Mouse (Mus musculus) T-helper 1 cell (primary cell): ENCODE results near the gene Tubgcp3.
"Not testable (repeated sequence)": the region's sequence is repeated elsewhere in the genome, so short reads cannot be mapped to it uniquely, and the experiment has no call there.

ENCODE experiments used
- in situ Hi-C: fragments of 300-600 bp; cut with MboI, MseI; formaldehyde crosslinking; loops from one replicate; pipeline ENCODE4 v1.15.1; 2025; ENCODE audit warnings: high pct_unique_total_duplicates

Gene Tubgcp3

DNA sequence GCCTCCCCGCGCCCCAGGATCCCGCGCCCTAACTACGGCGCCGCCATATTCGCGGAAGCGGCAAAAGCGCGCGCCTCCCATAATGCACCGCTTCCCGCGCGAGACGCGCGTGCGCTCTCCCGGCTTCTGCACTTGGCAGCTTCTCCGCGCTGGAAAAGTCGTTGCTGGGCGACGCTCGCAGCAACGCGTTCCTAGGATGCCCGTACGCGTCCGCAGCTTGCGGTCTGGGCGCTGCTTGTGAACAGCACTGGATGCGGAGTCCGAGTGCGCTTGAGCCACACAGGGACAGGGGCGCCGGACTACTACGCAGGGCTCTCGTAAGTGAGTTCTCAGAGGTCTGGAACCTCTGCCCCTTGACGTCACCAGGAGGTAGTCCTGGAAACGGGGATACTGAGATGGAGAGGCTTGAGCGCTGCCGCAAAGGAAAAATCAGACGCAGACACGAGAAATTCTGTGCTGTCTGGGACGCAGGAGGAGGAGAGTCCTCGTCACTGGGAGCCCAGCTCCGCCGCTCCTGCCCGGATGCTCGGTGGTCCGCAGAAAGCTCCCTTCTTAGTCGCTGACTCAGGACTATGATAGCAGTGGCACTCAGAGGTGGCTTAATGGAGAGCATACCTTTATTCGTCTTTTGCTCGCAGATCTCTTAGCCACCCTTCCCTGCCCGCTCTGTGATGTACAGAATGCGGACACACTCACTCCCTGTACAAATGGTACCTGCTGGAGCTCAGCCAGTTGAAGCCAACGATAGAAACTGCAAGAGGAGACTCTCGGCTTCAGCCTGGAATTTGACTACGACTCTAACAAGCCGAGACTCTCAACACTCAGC, at the start of gene Tubgcp3:
Tubgcp3 (minus strand) TSS at position 193 of the 826 bp plus-strand sequence.
- in situ Hi-C loops = loop anchor here (5.0 kb wide), 1 partner anchor 65 kb away; no protein-coding TSS in a partner anchor

GRCm38 (mm10) chr8:12719091-12719490, 47.0 kb upstream of the Tubgcp3 start:
- in situ Hi-C loops = no loop called here

- in situ Hi-C loops = no loop called here
These were observed 44.0 kb upstream of the Tubgcp3 start for GRCm38 (mm10) chr8:12715861-12716585.

- in situ Hi-C loops = no loop called here
These were observed 39.6 kb upstream of the Tubgcp3 start for GRCm38 (mm10) chr8:12711623-12712022.

GRCm38 (mm10) chr8:12703597-12703996, 31.5 kb upstream of the Tubgcp3 start:
- in situ Hi-C loops = no loop called here

DNA sequence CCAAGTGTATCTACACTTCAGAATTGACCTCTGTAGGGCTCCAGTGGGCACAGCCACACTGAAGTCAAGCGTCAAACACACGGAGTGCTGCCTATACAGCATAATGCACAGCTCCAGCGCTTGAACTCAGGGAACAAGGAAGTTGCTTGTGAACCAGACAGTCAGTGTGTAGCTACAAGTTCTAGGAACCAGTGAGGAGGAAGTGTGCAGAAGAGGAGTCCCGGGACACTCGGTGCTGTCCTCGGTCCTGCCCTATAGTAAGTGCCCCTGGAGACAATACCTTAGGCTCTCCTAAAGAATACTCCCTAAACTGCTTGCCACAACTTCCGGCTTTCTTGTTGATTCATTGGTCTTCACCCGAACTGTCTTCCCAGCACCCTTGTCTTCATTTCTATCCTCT, 30.2 kb upstream of the Tubgcp3 start:
- in situ Hi-C loops = no loop called here

GRCm38 (mm10) chr8:12698660-12699277, 26.7 kb upstream of the Tubgcp3 start:
- in situ Hi-C loops = no loop called here

GRCm38 (mm10) chr8:12688851-12689250, 16.8 kb upstream of the Tubgcp3 start:
- in situ Hi-C loops = no loop called here

GRCm38 (mm10) chr8:12677529-12677928, 5.5 kb upstream of the Tubgcp3 start:
- in situ Hi-C loops = loop anchor here (5.0 kb wide), 1 partner anchor 720 kb away; no protein-coding TSS in a partner anchor

- in situ Hi-C loops = loop anchor here (5.0 kb wide), 1 partner anchor 64 kb away; no protein-coding TSS in a partner anchor
These were observed 484 bp downstream of the Tubgcp3 start for GRCm38 (mm10) chr8:12671473-12672055.

DNA sequence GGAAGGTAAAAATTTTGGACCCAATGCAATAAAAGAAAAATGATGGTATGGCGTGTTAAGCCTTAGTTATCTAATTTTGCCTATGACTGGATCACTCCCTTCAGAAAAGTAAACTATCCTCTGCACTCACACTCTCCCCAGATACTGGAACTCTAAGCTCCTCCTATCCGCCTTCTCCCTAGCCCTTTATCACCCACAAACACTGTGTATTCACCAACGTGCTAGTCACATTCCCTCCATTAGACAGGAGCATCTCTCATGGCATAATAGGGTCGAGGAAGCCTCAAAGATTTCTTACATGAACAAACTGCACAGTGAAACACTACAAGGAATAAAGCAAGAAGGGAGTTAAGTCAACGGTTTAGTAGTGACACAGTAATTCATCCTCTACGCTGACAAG, 1.1 kb downstream of the Tubgcp3 start:
- in situ Hi-C loops = loop anchor here (5.0 kb wide), 1 partner anchor 64 kb away; no protein-coding TSS in a partner anchor

DNA sequence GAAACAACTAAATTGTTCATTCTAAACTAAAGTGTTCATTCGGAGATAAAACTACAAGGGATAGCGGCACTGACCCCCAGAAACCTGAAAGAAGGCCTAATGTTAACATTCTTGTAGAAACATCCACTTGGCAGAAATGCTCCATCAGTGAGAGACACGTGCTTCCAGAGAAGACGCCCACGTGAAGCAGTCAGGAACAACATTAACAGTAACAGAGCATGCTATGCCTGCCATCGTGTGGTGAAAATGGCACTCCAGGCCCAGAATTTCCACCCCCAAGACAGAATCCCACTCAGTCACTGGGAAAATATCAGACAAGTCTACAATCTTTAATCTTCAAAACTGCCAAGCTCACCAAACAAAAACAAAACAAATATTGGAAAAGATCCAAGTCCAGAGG, 3.2 kb downstream of the Tubgcp3 start:
- in situ Hi-C loops = no loop called here

DNA sequence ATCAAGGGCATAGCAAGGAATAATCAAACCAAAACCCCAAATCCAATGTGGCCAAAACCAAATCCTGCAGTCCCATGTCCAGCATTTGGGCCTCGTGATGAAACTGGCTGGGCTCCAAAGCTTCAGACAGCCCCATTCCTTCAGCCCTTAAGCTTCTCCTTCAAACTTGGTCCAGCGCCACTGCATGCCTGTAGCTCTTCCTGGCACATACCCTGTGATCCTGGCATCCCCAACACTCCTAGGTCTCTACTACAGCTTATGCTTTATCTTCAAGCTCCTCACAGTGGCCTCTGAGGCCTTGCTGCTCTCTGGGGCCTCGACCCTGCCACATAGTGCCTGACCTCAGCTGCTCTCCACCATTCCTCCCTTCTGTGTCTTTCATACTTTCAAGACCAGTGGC, 5.5 kb downstream of the Tubgcp3 start:
- in situ Hi-C loops = not testable (repeated sequence)

DNA sequence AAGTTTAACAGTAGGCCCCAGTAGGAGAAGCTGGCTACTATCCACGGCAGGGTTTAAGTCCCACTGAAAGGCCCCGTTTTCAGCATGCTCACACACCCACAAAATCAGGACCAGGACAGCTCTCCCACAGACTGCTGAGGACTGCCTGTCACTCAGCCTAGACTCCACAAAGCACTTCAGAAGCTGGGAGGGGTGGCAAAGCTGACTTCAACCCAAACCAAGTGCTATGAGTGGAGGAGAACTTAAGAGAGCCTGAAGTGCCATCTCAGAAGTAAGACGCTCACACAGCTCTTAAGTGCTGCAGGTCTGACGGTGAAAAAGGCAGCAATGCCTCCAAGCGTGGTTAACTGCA, 9.0 kb downstream of the Tubgcp3 start:
- in situ Hi-C loops = no loop called here

DNA sequence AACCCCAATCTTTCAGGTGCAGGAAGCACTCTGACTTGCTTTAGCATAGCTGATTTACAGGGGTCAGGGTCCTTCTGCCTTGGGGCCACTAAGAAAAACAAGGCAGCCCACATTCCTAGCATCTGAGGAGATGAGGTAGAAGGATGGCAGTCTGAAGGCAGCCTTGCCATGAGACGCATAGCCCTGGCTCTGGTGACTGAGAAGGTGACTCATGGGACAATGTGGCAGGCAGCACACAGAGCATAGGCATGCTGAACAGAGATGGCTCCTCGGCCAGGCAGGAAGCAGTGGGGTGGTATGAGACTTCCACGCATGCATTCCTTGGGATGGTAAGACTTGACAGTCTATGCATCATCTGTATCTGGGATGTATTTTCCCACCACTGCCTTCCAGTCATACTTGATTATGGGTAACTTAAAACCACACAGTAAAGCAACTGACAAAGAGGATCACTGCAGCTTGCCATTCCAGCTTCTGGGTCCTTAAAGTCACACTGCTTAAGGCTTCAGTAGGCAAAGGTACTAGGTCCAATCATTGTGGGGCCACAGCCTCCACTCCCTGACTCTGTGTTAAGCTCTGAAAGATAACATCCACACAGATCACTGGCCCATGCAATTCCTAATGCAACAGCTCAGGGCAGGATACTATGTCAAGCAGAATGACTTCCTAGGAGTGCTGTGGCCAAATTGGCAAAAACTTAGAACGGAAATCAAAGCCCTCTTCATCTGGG, 9.5 kb downstream of the Tubgcp3 start:
- in situ Hi-C loops = no loop called here

DNA sequence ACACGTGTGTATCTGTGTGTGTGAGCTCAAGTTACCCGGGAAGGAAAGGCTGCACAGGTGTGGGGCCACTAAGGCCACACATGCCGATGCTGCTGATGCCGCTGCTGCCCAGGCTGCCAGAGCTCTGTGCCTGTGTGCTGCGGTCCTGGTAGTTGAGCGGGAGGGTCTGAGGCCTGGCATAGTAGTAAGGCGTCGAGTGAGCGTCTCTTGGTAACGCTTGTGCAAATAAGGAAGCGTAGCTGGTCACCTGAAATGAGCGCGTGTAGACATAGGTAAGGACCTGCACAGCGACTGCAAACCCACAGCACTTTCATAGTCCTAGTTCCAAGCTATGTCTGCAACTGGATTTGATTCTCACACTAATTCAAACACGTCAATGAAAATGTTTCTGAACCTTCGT, 14.6 kb downstream of the Tubgcp3 start:
- in situ Hi-C loops = no loop called here

DNA sequence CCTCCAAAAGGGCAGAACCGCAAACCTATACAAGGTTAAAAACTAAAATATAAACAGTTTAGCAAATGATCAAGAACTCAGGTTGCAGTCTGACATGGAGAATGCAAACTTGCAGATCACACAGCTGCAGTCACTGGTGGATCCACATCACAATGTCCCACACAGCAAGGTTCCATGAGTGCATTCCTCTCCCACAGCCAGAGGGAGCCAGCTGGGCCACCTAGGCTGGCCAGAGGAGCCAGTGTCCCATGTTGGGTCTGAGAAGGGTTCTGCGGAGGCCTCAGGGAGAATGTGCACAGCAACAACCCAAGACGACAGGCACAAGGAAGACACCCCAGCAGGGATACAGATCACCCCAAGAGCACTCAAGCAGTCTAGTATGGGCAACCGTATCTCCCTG, 20.8 kb downstream of the Tubgcp3 start:
- in situ Hi-C loops = no loop called here

GRCm38 (mm10) chr8:12650495-12650894, 21.6 kb downstream of the Tubgcp3 start:
- in situ Hi-C loops = no loop called here

GRCm38 (mm10) chr8:12648951-12649350, 23.1 kb downstream of the Tubgcp3 start:
- in situ Hi-C loops = no loop called here

GRCm38 (mm10) chr8:12646536-12646935, 25.5 kb downstream of the Tubgcp3 start:
- in situ Hi-C loops = no loop called here

DNA sequence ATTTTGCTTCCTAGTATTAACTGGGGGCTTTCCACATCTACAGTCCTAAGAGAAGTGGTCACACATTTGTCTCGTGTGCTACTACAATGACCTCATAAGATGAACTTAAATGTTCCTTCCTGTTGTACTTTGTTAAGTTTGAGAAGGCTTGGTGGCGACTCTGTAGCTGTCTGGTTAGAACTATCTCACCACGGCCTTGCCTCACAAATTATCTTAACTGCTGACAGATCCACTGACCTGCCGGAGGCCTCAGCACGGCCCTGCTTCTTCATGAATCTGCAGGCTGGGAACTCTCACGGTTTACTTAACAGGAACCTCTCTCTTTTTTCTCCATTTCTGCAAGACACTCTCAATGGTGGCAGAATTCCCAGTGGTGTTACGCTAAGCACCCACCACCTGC, 27.2 kb downstream of the Tubgcp3 start:
- in situ Hi-C loops = no loop called here
